Mouse (Mus musculus): Measurements from ENCODE around the gene Pcdh7. TPM values are rescaled to one million over a fixed set of nuclear protein-coding genes. Genes with fewer than 3 reads are reported as not detected.

Gene Pcdh7
- polyA plus RNA-seq, 1 experiment: 24.7 TPM

DNA sequence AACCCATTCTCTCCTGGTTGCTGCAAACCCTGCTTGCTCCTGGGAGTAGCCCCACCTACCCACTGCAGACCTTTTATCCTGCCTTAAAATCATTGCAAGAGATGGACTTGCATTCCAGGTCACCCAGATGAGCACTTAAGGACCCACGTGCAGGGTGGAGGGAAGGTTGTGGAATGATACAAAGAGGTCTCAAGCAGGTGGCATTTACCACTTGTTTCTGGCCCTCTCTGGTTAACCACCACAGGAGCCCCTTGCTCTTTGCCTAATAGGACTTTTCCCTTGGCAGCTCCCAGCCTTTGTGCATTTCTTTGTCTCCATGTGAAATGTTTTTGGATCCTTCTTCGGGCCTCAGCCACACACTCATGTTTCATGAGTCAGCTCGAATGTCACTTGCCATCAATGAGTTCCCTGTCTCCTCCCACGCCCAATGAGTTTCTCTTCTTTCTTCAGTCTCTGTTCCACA, 39.7 kb downstream of the Pcdh7 start:
- H3K27me3 ChIP-seq (ENCODE audit: control insufficient read depth, insufficient read depth, insufficient read length): no peaks in the 10 kb centered on the region
- H3K79me3 ChIP-seq (ENCODE audit: low read depth): no peaks in the 10 kb centered on the region
- H3K4me3 ChIP-seq (ENCODE audit: insufficient read depth, poor library complexity, severe bottlenecking): no peak overlapping the region
- TF ChIP-seq MYOD1 (IDR thresholded peaks at IDR 0.05; ENCODE audit: control insufficient read depth, insufficient read length, low read depth) (no peak), USF1 (IDR thresholded peaks at IDR 0.05; ENCODE audit: low read depth) (peak; percentile 23)
- H3K79me2 ChIP-seq (ENCODE audit: control insufficient read depth, insufficient read depth): no peaks in the 10 kb centered on the region
- no peak overlapping the region for H3ac ChIP-seq (ENCODE audit: control insufficient read depth, insufficient read length, low read depth)
- no peaks in the 10 kb centered on the region for H3K36me3 ChIP-seq (ENCODE audit: control insufficient read depth, insufficient read depth)

GRCm38 (mm10) chr5:57758968-57759367, 41.2 kb downstream of the Pcdh7 start:
- no peak for TF ChIP-seq MAX (IDR thresholded peaks at IDR 0.05)
- TF ChIP-seq MYOG (IDR thresholded peaks at IDR 0.05; ENCODE audit: control insufficient read depth, extremely low read depth, insufficient read length): no peak
- TF ChIP-seq CTCF (IDR thresholded peaks at IDR 0.05; ENCODE audit: control insufficient read depth, insufficient read depth, insufficient read length): no peak
- TF ChIP-seq USF1 (IDR thresholded peaks at IDR 0.05; ENCODE audit: low read depth): no peak
- TF ChIP-seq FOSL1 (IDR thresholded peaks at IDR 0.05; ENCODE audit: insufficient read depth, low read length, poor library complexity, severe bottlenecking): no peak
- TF ChIP-seq CEBPB (IDR thresholded peaks at IDR 0.05; ENCODE audit: low read depth): no peak
- TF ChIP-seq MYOD1 (IDR thresholded peaks at IDR 0.05; ENCODE audit: control insufficient read depth, insufficient read length, low read depth): no peak

GRCm38 (mm10) chr5:57760069-57761063, 42.6 kb downstream of the Pcdh7 start:
- Histone ChIP-seq H3K27me3 (ENCODE audit: control insufficient read depth, insufficient read depth, insufficient read length) (no peaks in the 10 kb centered on the region), H3K4me3 (ENCODE audit: insufficient read depth, poor library complexity, severe bottlenecking) (no peak overlapping the region), H3K79me3 (ENCODE audit: low read depth) (no peaks in the 10 kb centered on the region), H3ac (ENCODE audit: control insufficient read depth, insufficient read length, low read depth) (no peak overlapping the region), H3K79me2 (ENCODE audit: control insufficient read depth, insufficient read depth) (no peaks in the 10 kb centered on the region), H3K36me3 (ENCODE audit: control insufficient read depth, insufficient read depth) (no peaks in the 10 kb centered on the region)
- TF ChIP-seq CEBPB (IDR thresholded peaks at IDR 0.05; ENCODE audit: low read depth) (no peak), USF1 (IDR thresholded peaks at IDR 0.05; ENCODE audit: low read depth) (no peak)

More at GRCm38 (mm10) chr5:57758968-57759367, 41.2 kb downstream of the Pcdh7 start:
- Histone ChIP-seq H3K4me3 (ENCODE audit: insufficient read depth, poor library complexity, severe bottlenecking) (no peak overlapping the region), H3K27me3 (ENCODE audit: control insufficient read depth, insufficient read depth, insufficient read length) (no peaks in the 10 kb centered on the region), H3ac (ENCODE audit: control insufficient read depth, insufficient read length, low read depth) (no peak overlapping the region), H3K79me2 (ENCODE audit: control insufficient read depth, insufficient read depth) (no peaks in the 10 kb centered on the region), H3K79me3 (ENCODE audit: low read depth) (no peaks in the 10 kb centered on the region), H3K36me3 (ENCODE audit: control insufficient read depth, insufficient read depth) (no peaks in the 10 kb centered on the region)

GRCm38 (mm10) chr5:57765356-57765755, 47.6 kb downstream of the Pcdh7 start:
- no peak overlapping the region for H3K4me3 ChIP-seq (ENCODE audit: insufficient read depth, poor library complexity, severe bottlenecking)
- no peaks in the 10 kb centered on the region for H3K79me3 ChIP-seq (ENCODE audit: low read depth)
- no peaks in the 10 kb centered on the region for H3K79me2 ChIP-seq (ENCODE audit: control insufficient read depth, insufficient read depth)
- H3ac ChIP-seq (ENCODE audit: control insufficient read depth, insufficient read length, low read depth): no peak overlapping the region
- H3K27me3 ChIP-seq (ENCODE audit: control insufficient read depth, insufficient read depth, insufficient read length): no peaks in the 10 kb centered on the region
- TF ChIP-seq MYOG (IDR thresholded peaks at IDR 0.05; ENCODE audit: control insufficient read depth, extremely low read depth, insufficient read length) (no peak), CTCF (IDR thresholded peaks at IDR 0.05; ENCODE audit: control insufficient read depth, insufficient read depth, insufficient read length) (no peak), FOSL1 (IDR thresholded peaks at IDR 0.05; ENCODE audit: insufficient read depth, low read length, poor library complexity, severe bottlenecking) (no peak), USF1 (IDR thresholded peaks at IDR 0.05; ENCODE audit: low read depth) (no peak), MAX (IDR thresholded peaks at IDR 0.05) (no peak), CEBPB (IDR thresholded peaks at IDR 0.05; ENCODE audit: low read depth) (no peak)
- H3K36me3 ChIP-seq (ENCODE audit: control insufficient read depth, insufficient read depth): no peaks in the 10 kb centered on the region

GRCm38 (mm10) chr5:57767346-57767745, 49.6 kb downstream of the Pcdh7 start:
- Histone ChIP-seq H3ac (ENCODE audit: control insufficient read depth, insufficient read length, low read depth) (no peak overlapping the region), H3K79me3 (ENCODE audit: low read depth) (no peaks in the 10 kb centered on the region)

More at GRCm38 (mm10) chr5:57767346-57767745, 49.6 kb downstream of the Pcdh7 start:
- Histone ChIP-seq H3K36me3 (ENCODE audit: control insufficient read depth, insufficient read depth) (no peaks in the 10 kb centered on the region), H3K27me3 (ENCODE audit: control insufficient read depth, insufficient read depth, insufficient read length) (no peaks in the 10 kb centered on the region), H3K79me2 (ENCODE audit: control insufficient read depth, insufficient read depth) (no peaks in the 10 kb centered on the region), H3K4me3 (ENCODE audit: insufficient read depth, poor library complexity, severe bottlenecking) (no peak overlapping the region)
- TF ChIP-seq USF1 (IDR thresholded peaks at IDR 0.05; ENCODE audit: low read depth) (no peak), MYOD1 (IDR thresholded peaks at IDR 0.05; ENCODE audit: control insufficient read depth, insufficient read length, low read depth) (no peak), MYOG (IDR thresholded peaks at IDR 0.05; ENCODE audit: control insufficient read depth, extremely low read depth, insufficient read length) (no peak), FOSL1 (IDR thresholded peaks at IDR 0.05; ENCODE audit: insufficient read depth, low read length, poor library complexity, severe bottlenecking) (no peak), MAX (IDR thresholded peaks at IDR 0.05) (no peak), CTCF (IDR thresholded peaks at IDR 0.05; ENCODE audit: control insufficient read depth, insufficient read depth, insufficient read length) (no peak), CEBPB (IDR thresholded peaks at IDR 0.05; ENCODE audit: low read depth) (no peak)

Measured in C2C12 (cell line).